Comparison of ENCODE assay signal across 9 mouse cellular contexts in the genomic region with DNA sequence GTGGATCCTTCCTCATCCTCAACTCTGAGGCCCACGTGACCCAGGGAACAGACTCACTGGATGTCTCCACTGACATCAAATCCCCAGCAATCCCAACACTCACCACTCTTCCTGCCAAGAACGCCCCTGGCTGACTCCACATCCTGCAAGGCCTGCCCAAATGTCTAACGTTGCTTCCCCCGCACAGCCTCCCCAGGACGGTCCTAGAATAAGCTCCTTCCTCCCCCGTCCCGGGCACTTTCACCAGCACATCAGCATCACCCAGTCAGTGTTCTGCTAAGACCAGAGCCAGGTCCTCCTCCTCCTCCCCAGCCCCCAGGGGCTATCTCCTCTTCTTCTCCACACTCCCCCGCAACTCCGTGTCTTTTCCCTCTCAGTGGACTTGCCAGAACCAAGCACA.
DNase-seq lines count a peak whose midpoint lies in the region; ATAC-seq lines count a peak whose summit lies in the region.
"Had no signal": no experiment of that assay in that cellular context is flagged by ENCODE, and none has a peak within 500 bp of the region (broad histone marks: within the 10 kb centered on the region; RNA-seq: fewer than 3 reads in every experiment).

No protein-coding gene starts in this region.

- 83% methylated on average over 9 of the region's 9 CpGs for WGBS in hindbrain, embryonic 10.5 days
- 82% methylated on average over 9 of the region's 9 CpGs for WGBS in hindbrain, embryonic 16.5 days
- WGBS in lung, embryonic 16.5 days: 51% methylated on average over 9 of the region's 9 CpGs

- ATAC-seq in hindbrain, embryonic 16.5 days: no peak
- 0 out of 2 replicates have a peak, but pooled peaks have one; percentile 24 for ATAC-seq in lung, embryonic 16.5 days (ENCODE audit: low read depth)

- no peak for DNase-seq in hindbrain, embryonic 10.5 days (ENCODE audit: low spot score)
- peak; percentile 58 to 68 for DNase-seq in urinary bladder, postnatal 4 days (ENCODE audit: low spot score in 2 of 2)
- no peak for DNase-seq in urinary bladder, adult 2 months (ENCODE audit: low spot score)
- DNase-seq in thymus, postnatal 36 days: no peak
- DNase-seq in cerebellum, postnatal 10 days: no peak
- DNase-seq in embryo, embryonic 9.5 days (ENCODE audit: extremely low spot score): no peak

- no peaks in the 10 kb centered on the region for H3K27me3 ChIP-seq in hindbrain, embryonic 10.5 days (ENCODE audit: insufficient read depth, poor library complexity, severe bottlenecking)
- H3K27me3 ChIP-seq in hindbrain, embryonic 16.5 days (replicated peaks; ENCODE audit: control insufficient read depth, insufficient read depth, low read length): no peaks in the 10 kb centered on the region
- no peaks in the 10 kb centered on the region for H3K27me3 ChIP-seq in lung, embryonic 16.5 days (ENCODE audit: control insufficient read depth, insufficient read depth, low read depth, low read length)
- H3K27me3 ChIP-seq: hindbrain, embryonic 12.5 days had no signal

- peaks cover 10% of the 10 kb centered on the region; the same call in 1 of the 2 replicates for H3K4me1 ChIP-seq in hindbrain, embryonic 10.5 days (replicated peaks)
- no peaks in the 10 kb centered on the region for H3K4me1 ChIP-seq in hindbrain, embryonic 16.5 days (ENCODE audit: control insufficient read depth, insufficient read depth, low read depth, low read length)
- H3K4me1 ChIP-seq in lung, embryonic 16.5 days (replicated peaks; ENCODE audit: control insufficient read depth, insufficient read depth, low read length): peaks cover 7% of the 10 kb centered on the region

- peak overlapping the region; percentile 23; the same call in 1 of the 2 replicates for H3K27ac ChIP-seq in hindbrain, embryonic 10.5 days
- no peak overlapping the region for H3K27ac ChIP-seq in hindbrain, embryonic 16.5 days (ENCODE audit: low read depth, low read length)
- no peak overlapping the region for H3K27ac ChIP-seq in lung, embryonic 16.5 days (ENCODE audit: low read length)
- H3K27ac ChIP-seq: hindbrain, embryonic 12.5 days had no signal

- no peak overlapping the region for H3K4me2 ChIP-seq in hindbrain, embryonic 16.5 days (ENCODE audit: low read length)
- no peak overlapping the region for H3K4me2 ChIP-seq in lung, embryonic 16.5 days (ENCODE audit: low read depth, low read length)
- H3K4me2 ChIP-seq: hindbrain, embryonic 12.5 days had no signal

- H3K4me3 ChIP-seq in hindbrain, embryonic 10.5 days: no peak overlapping the region
- no peak overlapping the region for H3K4me3 ChIP-seq in hindbrain, embryonic 16.5 days (ENCODE audit: low read length)
- H3K4me3 ChIP-seq in lung, embryonic 16.5 days (ENCODE audit: low read length): no peak overlapping the region
- H3K4me3 ChIP-seq: hindbrain, embryonic 12.5 days had no signal

- H3K36me3 ChIP-seq in hindbrain, embryonic 10.5 days: no peaks in the 10 kb centered on the region
- H3K36me3 ChIP-seq in hindbrain, embryonic 16.5 days (ENCODE audit: control insufficient read depth, insufficient read depth, low read length): no peaks in the 10 kb centered on the region
- H3K36me3 ChIP-seq in lung, embryonic 16.5 days (ENCODE audit: control insufficient read depth, insufficient read depth, low read length): no peaks in the 10 kb centered on the region
- H3K36me3 ChIP-seq: hindbrain, embryonic 12.5 days had no signal

- H3K9ac ChIP-seq in hindbrain, embryonic 16.5 days (ENCODE audit: low read depth, low read length): no peak overlapping the region
- no peak overlapping the region for H3K9ac ChIP-seq in lung, embryonic 16.5 days (ENCODE audit: low read length)
- H3K9ac ChIP-seq: hindbrain, embryonic 12.5 days had no signal

- no peaks in the 10 kb centered on the region for H3K9me3 ChIP-seq in hindbrain, embryonic 10.5 days
- H3K9me3 ChIP-seq in hindbrain, embryonic 16.5 days (ENCODE audit: control insufficient read depth, low read length): no peaks in the 10 kb centered on the region
- no peaks in the 10 kb centered on the region for H3K9me3 ChIP-seq in lung, embryonic 16.5 days (ENCODE audit: control insufficient read depth, low read length)
- H3K9me3 ChIP-seq: hindbrain, embryonic 12.5 days had no signal

Comparison
In these comparisons a context has a peak if more than half of its experiments do, and no peak if none do; other contexts are left out.
1. DNase-seq: peak in urinary bladder, postnatal 4 days (2 of 2); none in hindbrain, embryonic 10.5 days (single experiment), urinary bladder, adult 2 months (single experiment), thymus, postnatal 36 days (0 of 2), cerebellum, postnatal 10 days (0 of 2) and embryo, embryonic 9.5 days (single experiment).